Mouse (Mus musculus) erythroblast, adult 5-6 weeks (primary cell): ENCODE data around the gene Sdk2. TPM values are rescaled to one million over a fixed set of nuclear protein-coding genes. Genes with fewer than 3 reads are reported as not detected.

Source experiments
- ATAC-seq: replicated peaks from 2 replicates; pipeline ENCODE4 v1.8.0; 2016; ENCODE audit warnings: moderate number of reproducible peaks, mild to moderate bottlenecking, moderate TSS enrichment, inconsistent platforms; ENCODE audit not compliant: poor library complexity, low FRiP score, severe bottlenecking
- total RNA-seq, 2 experiments: library from RNA; stranded (forward) in 1 of 2; stranded (reverse) in 1 of 2; fragments of 150-400 nt in 1 of 2; fragments of 200-764, 138-1000 nt in 1 of 2; gene quantifications; 2 replicates each; pipeline versions ENCODE4 v1.2.3 to v1.2.4; 2015 to 2017; ENCODE audit warnings: low replicate concordance in 2 of 2

Gene Sdk2
- total RNA-seq, 2 experiments from 2014 or later = not detected

DNA sequence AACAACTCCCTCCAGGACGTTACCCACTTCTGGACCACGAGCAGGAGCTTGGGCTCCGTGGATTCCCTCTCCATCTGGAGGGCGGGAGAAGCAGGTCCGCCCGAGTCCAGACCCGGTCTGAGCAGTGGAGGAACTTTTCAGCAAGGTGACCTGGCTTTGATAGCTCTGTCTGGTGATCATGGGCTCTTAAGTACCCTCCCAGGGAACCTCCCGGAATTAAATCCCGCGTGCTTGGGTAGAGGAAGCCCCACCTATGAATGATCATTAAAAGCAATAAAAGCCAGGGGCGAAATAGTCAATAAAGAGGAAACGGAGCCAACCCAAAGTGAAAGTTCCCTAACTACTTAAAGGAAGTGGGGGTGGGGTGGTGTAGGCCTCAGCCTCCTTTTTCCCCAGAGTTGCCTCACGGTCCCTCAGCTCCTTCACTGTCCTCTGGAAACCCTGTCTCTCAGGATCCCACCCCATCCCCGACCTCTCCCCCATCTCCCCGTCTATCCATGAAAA, 314.6 kb downstream of the Sdk2 start:
- peak; percentile 7 for ATAC-seq

DNA sequence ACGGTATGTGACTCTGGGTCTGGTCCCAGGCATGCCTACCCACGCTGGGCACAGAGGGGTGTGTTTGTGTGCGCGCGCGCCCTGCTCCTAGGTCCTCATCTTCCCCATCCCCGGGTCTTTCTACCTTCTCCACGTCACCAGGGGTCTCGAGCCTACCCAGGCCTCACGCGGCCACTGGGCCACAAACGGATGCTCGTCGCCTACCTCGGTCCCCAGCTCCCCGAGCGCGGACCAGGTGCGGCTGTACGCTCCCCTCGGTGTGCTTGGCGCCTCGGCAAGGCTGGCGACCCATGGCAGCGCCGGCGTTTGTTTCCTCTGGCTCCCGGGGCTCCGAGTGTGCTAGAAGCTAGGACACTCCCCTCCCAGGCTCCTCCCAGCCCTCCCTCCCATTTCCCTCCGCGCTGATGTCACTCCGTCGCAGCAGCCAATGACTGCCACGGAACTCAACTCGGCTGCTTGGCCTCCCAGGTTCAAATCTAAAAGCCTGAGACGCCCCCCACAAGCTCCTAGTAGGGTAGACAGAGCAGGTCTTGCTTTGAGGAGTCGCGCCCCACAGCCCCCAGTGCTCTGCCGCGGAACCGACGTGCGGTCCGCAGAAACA, 315.3 kb downstream of the Sdk2 start, which contains the start of gene Cdc42ep4:
Gene Cdc42ep4, minus strand, starts transcription at position 398 of the 601 bp plus-strand sequence.
- ATAC-seq = peak; percentile 78

DNA sequence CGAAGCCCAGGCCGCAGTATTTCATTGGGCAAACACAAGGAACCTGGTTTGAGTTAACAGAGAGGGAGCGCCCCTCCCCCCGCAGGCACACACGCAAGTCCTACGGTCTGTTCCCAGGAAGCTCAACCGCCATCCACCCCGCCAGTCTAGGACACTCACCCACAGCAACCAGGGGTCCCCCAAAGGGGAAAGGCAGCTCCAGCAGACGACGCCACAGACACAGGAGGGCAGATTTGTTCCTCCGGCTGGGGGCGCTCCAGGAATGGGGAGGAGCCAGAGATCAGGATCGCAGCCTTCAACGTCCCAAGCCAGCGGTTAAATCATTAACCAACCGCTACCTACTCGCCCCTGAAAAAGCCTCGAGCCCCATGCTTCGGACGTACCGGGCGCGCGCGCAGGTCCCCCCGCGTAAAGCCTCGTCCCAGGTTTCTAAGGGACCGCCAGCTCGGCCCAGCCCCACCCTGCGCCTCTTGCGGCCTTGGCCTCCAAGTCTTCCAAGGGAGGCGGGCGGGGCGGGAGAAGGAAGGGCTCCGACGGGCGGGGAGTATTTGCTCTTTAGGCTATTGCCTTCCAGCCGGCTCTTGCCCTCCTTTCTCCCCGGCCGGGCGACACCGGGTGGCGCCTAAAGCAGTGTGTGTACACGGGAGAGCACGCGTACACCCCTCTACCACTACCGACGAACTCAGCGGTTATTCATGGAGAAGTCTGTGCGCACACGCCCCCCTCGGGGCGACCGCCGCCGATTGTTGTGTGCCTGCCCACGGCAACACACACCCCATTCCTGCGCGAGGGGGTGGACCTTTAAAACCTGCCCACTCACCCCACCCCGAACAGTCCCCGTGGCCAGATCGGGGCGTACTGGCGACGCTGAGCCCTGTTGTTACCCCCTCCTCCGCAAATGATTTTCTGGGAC, 316.0 kb downstream of the Sdk2 start:
- peak; percentile 53 for ATAC-seq

DNA sequence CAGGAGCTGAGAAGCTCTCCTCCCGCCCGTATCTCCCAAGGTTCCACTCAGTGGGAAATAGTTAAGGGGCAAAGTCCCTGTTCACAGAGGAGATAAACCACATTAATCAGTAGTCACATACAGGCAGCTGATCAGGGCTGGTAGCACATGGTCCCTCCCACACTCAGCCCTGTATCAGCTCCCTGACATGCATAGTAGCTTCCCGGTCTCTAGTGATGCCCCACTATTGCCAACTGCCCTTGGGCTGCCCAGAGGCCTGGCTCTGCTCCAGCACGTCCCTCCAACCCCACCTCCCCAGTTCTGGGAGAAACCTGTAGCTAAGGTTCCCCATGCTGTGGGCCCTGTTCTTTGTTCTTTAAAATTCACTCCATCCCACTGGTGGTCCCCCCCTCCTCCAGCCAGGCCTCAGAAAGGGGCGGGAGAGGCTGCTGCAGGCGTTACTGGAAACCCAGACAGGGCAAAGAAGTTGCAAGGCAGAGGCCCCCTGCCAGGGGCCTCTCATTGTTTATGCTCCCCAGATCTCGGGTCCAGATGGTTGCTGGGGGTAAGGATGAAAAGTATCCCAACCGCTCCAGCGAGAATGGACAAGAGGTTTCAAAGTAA, 317.0 kb downstream of the Sdk2 start:
- ATAC-seq = peak; percentile 61

DNA sequence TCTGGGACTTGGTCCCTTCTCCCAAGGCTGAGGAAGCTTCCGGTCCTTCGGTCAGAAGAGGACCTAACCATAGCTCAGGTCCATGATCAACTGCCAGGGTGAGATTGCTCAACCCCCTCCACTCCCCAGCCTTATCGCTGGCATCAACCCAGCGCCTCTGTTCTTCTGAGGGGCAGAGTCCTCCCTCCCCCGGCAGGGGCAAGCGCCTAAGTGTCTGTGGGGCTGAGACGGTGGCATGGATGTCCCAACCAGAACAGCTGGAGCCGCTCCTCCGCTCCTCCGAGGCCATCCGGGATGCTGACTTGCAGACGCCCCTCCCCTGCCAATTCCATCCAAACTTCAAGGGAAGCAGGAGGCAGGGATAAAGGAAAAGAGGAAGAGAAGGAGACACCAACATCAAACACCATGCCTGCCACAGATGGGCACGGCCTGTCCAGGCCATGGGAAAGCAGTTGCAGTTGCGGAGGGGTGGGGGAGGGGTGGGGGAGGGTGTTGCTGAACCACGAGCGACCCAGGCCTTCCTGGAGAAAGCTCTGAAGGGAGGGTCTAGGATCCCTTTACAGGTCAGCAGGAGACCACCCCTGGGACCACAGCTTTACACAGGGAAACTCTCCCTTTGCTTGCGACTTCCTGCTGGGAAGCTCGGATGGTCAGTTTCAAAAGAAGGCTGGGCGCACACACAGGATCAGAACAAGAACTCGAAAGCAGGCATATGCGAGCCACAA, 317.9 kb downstream of the Sdk2 start:
- 0 out of 2 replicates have a peak, but pooled peaks have one; percentile 8 for ATAC-seq

DNA sequence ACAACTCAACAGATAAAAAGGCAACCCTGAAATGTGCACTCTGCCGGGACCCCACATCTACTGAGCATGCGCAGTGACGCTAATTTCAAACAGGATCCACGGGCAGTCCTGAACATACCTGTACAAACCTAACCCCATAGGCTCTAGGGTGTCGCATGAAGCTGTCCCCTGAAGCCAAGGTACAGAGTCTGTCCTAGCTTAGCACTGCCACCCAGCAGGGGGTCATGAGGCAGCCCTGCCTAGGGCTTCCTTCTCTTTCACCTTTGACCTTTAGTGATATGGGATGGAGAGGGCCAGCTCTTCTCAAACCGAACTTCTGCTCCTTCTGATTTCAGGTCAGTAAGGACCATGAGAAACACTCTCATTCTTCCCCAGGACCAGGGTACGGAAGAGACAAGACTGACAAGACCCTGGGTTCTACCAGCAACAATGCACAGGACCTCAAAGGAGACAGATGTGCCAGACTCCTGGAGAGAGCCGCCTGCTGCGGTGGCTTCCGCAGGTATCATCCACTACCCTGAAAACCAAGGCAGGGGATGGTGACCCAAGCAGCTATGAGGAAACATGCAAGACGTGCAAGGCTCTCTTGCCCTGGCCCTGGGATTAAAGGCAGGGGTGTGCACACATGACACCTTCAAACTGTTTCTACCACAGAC, 319.0 kb downstream of the Sdk2 start:
- no peak for ATAC-seq

DNA sequence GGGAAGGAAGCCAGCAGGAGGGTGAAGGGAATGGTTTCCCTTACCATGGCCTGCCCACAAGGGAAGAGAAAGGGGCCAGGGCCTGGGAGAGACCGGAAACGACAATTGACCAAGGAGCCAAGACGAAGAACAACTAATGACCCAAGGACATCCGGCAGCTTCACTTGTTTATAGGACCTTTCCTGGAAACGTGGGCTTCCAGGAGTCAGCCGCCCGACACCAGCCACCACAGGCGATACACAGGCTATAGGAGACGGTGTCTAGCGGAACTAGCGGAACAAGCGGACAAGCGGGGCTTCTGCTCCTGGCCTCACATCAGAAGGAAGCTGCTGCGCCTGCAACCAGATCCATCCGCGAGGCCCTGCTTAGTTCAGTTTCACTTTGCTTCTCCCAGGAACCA, 319.8 kb downstream of the Sdk2 start:
- ATAC-seq = no peak

DNA sequence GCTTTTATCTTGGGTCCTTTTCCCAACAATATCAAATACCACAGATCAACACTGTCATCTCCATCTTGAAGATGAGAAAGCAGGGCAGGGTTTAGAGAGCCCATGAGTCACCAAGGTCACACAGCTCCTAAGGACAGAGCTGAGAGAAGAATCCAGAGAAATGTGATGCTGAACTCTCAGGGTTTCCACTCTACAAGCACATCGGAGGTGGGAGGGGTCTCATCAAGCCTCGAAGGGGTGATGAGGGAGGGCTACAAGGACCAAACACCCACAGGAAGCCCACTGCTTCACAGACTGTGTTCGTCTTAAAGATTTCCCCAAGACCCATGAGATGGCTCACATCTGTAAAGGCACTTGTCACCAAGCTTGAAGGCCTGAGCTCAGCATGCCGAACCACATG, 320.9 kb downstream of the Sdk2 start:
- ATAC-seq = no peak

DNA sequence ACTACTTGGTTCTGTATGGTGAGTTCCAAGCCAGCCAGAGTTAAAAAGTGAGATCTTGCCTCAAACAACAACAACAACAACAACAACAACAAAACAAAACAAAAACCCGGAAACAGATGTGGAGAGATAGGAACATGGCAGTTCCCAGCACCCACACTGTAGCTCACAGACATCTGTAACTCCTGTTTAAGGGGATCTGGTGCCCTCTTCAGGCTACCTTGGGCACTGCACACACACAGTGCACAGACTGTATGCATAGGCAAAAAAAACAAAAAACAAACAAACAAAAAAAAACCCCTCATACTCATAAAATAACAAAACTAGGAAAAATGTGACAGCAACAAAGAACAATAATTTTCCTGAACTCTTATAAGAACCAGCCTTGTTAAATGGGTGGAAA, 323.8 kb downstream of the Sdk2 start:
- no peak for ATAC-seq

DNA sequence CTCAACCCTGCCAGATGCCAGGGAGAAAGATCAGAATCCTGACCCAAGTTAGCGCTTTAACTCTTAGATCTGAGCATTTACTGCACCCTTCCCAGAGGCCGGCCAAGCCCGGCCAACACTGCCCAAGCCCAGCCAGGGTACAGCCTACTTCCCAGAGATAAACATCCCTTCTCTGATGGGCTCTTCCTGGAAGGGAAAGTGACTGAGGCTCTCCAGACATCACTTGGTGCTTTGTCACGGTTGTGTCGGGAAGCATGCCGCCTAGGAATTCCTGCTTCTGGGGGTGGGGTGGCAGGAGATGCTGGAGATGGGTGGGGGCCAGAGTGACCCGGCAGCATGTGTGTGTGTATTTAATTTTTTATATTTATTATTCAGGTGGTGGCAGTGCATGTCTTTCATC, 326.7 kb downstream of the Sdk2 start:
- ATAC-seq = no peak

DNA sequence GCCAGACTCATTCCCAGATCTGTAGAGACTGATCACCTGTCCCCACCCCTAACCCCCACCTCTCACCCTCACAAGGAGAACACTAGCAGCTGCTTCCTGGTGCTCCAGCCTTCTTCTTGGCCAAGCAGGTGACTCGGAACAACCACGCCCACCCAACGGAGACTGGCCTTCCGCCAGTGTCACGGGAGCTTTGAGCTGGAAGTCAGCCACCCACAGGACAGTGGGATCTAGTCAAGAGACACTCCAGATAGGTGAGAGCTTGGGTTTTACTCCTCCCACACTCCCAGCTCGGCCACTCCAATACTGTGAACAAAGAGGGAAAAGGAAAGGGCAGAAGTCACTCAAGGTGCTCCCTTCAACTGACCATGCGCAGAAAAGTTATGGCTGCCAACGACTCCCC, 327.6 kb downstream of the Sdk2 start:
- ATAC-seq = no peak

DNA sequence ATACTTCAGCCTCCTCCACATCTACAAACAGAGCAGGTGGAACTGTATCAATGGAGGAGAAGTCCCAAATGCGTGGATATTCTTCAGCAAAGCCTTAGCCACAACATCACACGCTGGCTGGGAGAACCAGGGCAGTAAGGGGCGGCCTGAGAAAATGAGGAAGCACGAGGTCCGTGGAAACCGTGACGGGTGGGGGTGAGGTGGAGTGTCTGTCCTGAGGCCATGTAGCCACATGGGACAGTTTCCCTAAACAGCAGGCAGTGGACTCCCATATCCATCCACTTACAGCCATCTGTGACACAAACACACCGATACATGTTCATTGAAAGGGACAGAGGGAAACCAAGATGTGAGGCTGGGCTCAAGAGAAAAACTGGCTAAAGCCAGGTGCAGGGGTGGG, 328.9 kb downstream of the Sdk2 start:
- ATAC-seq = no peak

DNA sequence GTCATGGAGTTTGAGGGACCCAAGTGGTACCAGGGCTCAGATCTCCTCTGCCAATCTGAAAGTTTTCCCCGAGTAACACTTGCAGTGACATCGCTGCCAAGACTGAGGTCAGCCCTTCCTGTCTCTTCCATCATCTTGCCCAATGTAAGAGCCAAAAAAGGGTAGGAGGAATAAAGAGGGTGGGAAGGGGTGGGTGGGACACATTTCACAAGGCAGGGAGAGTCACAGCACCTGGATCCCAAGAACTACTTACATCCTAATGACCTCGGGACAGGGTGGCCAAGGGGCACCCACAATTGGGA, 329.3 kb downstream of the Sdk2 start:
- ATAC-seq = no peak

DNA sequence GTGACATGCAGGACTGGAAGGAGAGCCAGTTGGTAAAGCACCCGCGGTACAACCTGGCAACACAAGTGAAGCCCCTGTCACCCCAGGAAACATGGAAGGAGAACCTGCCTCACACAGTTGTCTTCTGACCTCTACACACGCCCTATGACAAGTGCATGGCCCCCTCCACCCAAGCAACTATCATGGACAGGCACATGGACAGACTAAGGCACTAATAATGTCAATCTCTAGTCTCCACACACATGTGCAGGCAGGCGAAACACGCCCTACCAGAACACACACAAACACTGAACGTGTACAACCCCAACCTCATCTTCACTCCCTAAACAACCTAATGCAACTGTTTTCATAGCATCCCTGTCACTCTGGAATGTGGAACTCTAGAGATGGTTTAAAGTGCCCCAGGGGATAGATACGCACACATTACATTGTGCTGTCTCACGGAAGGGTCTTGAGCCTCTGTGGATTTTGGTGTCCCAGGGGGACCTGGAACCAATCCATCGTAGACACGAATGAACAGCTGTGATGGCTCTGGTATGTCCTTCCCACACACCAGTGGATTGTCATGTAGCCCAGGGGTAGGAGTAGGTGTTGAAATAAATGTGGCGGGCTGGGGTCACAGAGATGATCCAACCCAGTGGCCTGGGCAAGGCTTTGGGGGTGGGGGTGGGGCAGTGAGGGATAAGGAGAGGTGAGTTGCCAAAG, 329.8 kb downstream of the Sdk2 start:
- ATAC-seq = no peak; the same call in 1 of the 2 replicates

DNA sequence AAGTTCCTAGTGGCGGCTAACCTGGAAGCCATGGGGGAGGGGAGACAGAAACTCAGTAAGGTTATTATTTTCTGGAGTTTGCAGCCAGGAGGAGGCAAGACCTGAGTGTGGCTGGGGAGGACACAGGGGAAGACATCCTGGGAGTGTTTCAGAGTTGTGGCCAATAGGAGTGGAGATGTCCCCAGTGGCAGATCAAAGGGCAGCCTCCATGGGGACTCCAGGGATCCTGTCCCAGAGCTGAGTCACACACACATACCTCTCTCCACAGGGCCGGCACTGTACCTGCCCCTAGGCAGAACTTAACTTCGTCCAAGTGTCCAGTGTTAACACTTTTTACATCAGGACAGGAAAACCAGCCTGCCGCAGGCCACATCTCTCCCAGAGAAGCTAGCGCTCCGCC, 331.7 kb downstream of the Sdk2 start:
- no peak for ATAC-seq

DNA sequence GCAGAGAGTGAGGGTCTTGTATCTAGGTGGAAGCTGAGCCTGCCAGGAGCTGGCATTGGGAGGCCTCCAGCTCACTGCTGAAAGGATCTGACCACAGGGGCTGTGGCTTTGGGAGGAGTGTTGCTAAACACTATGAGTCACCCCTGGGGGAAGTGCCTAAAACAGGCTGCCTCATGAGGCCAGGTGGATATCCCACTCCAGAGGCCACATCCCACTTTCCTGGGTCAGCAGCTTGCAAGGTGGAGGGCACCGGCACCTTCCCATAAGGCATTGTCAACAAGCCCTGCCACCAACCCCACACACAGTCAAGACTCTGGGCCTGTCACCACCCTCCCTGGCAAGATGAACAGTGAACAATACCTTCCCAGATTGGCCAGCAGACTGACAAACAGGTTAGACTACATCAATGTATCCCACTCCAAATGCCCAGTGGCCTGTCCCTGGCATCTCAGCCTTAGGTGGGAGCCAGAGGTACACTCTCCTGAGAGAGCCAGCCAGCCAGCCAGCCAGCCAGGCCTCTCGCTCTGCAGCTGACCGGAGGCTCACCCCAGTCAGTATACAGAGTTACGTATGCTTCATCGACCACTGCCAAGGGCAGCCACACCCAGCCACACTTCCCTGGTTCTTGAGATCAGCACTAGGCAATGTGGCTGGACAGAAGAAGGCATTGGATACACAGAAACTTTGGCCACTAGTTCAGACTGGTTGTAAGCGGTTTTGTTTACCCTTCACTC, 333.0 kb downstream of the Sdk2 start:
- ATAC-seq = no peak

DNA sequence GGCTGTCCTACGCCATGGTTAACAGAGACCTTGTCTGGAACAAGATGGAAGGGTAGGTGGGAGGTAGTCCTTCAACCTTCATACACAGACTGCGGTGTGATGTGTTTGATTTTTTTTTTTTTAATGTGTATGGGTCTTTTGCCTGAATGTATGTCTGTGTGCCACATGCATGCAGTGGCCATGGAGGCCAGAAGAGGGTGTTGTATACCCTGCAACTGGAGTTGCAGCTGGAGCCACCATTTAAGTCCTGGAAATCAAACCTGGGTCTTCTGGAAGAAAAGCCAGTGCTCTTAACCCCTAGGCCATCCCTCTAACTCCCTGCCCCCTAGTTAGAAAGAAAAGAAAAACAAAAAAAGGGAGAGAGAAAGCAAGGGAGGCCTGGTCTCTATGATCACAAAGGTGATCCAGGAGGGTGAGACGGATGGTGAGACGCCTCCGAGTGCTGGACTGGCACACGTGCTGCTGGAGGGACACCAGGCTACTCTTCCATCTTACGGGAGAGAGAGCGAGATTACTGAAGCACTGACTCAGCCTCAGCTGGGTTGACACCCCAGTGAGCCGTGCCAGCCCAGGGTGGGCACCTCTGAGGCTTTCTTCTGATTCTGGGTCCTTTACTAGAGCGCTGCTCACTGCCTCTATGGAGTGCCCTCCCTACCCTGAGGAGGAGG, 334.8 kb downstream of the Sdk2 start:
- ATAC-seq = no peak

DNA sequence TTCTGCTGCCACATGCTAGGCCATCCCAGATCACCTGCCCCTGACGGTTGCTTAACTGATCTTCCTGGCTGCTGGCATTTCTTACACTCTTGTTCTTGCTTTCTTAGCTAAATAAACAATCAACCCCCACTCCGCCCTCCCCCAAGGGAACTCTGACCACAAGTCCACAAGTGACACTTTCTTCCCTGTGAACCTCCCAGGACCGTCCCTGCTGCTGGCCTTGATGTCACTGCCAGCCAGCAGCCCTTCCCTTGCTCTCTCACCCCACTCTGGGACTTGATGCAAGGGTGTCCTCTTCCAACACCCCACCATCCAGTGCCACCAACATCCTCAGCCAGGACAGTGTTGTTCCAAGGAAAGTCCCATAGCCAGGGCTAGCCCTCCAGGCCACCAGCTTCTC, 336.0 kb downstream of the Sdk2 start:
- no peak for ATAC-seq
